Mouse (Mus musculus) heart, embryonic 14.5 days (tissue): ENCODE results near the gene P4ha2. TPM values are rescaled to one million over a fixed set of nuclear protein-coding genes. Genes with fewer than 3 reads are reported as not detected.
A peak's percentile ranks its signal among the peaks of the same experiment; 100 is the strongest.

Experiments
- ATAC-seq: fragments of 200-750 bp; cut with Nextera tagmentation; 2 replicates; pipeline ENCODE4 v1.8.0; 2017; ENCODE audit warnings: low read depth, moderate TSS enrichment; ENCODE audit not compliant: insufficient number of reproducible peaks, insufficient read depth, low FRiP score
- H3K27ac ChIP-seq, 2 experiments: fragments of 200-500 bp in 1 of 2; fragments of 300-500 bp in 1 of 2; sonication (generic) in 1 of 2; replicated peaks in 1 of 2; 2 replicates each; pipeline ENCODE4 v1.5.1; 2012 to 2014; ENCODE audit warnings: low read depth in 2 of 2, low read length in 2 of 2, control low read depth in 1 of 2, mild to moderate bottlenecking in 1 of 2, mixed read lengths in 1 of 2; ENCODE audit not compliant: control insufficient read depth in 1 of 2, insufficient read depth in 1 of 2
- H3K27me3 ChIP-seq: fragments of 300-500 bp; sonication (generic); 2 replicates; pipeline ENCODE4 v1.6.1; 2014; ENCODE audit warnings: mild to moderate bottlenecking, low read length, control low read depth; ENCODE audit not compliant: control insufficient read depth, insufficient read depth
- H3K36me3 ChIP-seq: fragments of 300-500 bp; sonication (generic); 2 replicates; pipeline ENCODE4 v1.6.1; 2014; ENCODE audit warnings: mild to moderate bottlenecking, control low read depth, low read length, mixed read lengths; ENCODE audit not compliant: control insufficient read depth, insufficient read depth
- H3K4me1 ChIP-seq, 2 experiments: fragments of 200-500 bp in 1 of 2; fragments of 300-500 bp in 1 of 2; sonication (generic) in 1 of 2; 2 replicates each; pipeline ENCODE4 v1.6.1; 2012 to 2014; ENCODE audit warnings: low read length in 2 of 2, control low read depth in 1 of 2, mixed read lengths in 1 of 2; ENCODE audit not compliant: control insufficient read depth in 2 of 2, insufficient read depth in 2 of 2
- H3K4me2 ChIP-seq: fragments of 300-500 bp; sonication (generic); 2 replicates; pipeline ENCODE4 v1.6.1; 2014; ENCODE audit warnings: mild to moderate bottlenecking, low read length
- H3K4me3 ChIP-seq, 2 experiments: fragments of 200-500 bp in 1 of 2; fragments of 300-500 bp in 1 of 2; sonication (generic) in 1 of 2; 2 replicates each; pipeline ENCODE4 v1.5.1; 2012 to 2014; ENCODE audit warnings: low read length in 2 of 2, mild to moderate bottlenecking in 2 of 2, control low read depth in 1 of 2, low read depth in 1 of 2, moderate library complexity in 1 of 2; ENCODE audit not compliant: control insufficient read depth in 1 of 2, insufficient read depth in 1 of 2
- H3K9ac ChIP-seq: fragments of 300-500 bp; sonication (generic); 2 replicates; pipeline ENCODE4 v1.6.1; 2014; ENCODE audit warnings: mild to moderate bottlenecking, low read length
- H3K9me3 ChIP-seq: fragments of 300-500 bp; sonication (generic); 2 replicates; pipeline ENCODE4 v1.6.1; 2016; ENCODE audit warnings: low read length, control low read depth; ENCODE audit not compliant: control insufficient read depth
- WGBS: fragments of 180-500 bp; shearing (Covaris S2); extraction: QIAGEN DNeasy Blood & Tissue Kit; methylation state at CpG from one replicate; pipeline ENCODE4 v1.1.7; 2014; 5-methylcytosine and 5-hydroxymethylcytosine counted together
- polyA plus RNA-seq: library from polyadenylated mRNA; unstranded; fragments of >200 nt; fragmentation: Nextera tagmentation; extraction: Ambion mirVana; gene quantifications from 2 replicates; pipeline ENCODE4 v1.2.1, GENCODE M21; 2014

Gene P4ha2
- polyA plus RNA-seq, 1 experiment from 2014 or later = 40.6 TPM

DNA sequence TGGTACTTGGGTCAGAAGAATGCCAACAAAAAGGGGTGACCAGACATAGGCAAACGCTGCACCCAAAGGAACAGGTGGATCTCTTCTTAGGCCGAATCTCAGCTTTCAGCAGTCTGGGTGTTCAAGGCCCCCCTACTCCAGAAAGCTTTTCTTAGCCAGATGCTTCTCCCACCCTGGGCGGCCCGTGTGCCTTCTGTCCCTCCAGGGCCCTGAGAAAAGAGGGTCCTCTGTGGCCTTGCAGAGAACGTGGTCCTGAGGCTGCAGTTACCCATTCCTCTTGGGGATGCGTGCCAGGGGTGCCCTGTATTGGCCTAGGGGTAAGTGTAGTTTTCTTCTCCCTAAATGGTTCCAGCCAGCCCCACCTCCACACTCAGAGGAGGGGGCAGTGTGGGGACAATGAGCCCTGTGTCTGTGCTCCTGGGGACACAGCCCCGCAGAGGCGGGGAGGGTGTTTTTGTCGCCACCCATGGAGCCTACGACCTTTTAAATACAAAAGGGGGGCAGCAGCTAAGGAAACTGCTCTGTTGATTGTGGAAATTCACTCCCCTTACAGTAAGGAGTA lies 41.8 kb upstream of the P4ha2 start:
- WGBS = 56% methylated on average over 10 of the region's 10 CpGs
- H3K27ac ChIP-seq = no peak overlapping the region

DNA sequence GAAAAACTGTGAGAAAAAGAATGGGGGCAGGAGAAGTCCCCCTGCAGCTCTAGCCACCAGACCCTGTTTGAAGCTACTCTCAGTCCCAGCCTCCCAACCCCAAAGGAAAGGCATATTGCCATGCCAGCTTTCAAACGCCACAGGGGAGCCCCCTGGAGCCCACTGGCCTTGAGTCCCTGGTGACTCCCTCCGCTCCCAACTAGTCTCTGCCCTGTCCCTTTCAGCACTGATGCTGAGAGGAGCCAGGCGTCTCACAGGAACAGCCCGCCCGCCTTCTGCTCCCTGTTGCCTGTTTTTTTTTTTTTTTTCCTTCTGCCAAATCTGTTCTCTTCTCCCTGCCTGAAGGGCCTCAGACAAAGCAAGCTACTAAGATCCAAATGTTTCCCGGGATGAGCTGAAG lies 41.3 kb upstream of the P4ha2 start:
- ATAC-seq = no peak
- Histone ChIP-seq H3K9ac (no peak overlapping the region), H3K27me3 (no peaks in the 10 kb centered on the region), H3K36me3 (no peaks in the 10 kb centered on the region), H3K4me1 (peaks cover 21 to 33% of the 10 kb centered on the region in 2 experiments), H3K9me3 (no peaks in the 10 kb centered on the region), H3K4me3 (no peak overlapping the region), H3K4me2 (no peak overlapping the region), H3K27ac (no peak overlapping the region)
- 17% methylated on average over 6 of the region's 6 CpGs for WGBS

More for the DNA sequence above, 41.8 kb upstream of the P4ha2 start:
- H3K9ac ChIP-seq = no peak overlapping the region
- no peak overlapping the region for H3K4me2 ChIP-seq
- no peaks in the 10 kb centered on the region for H3K9me3 ChIP-seq
- no peaks in the 10 kb centered on the region for H3K36me3 ChIP-seq
- no peak for ATAC-seq
- peaks cover 21 to 33% of the 10 kb centered on the region in 2 experiments for H3K4me1 ChIP-seq
- no peak overlapping the region for H3K4me3 ChIP-seq
- H3K27me3 ChIP-seq = no peaks in the 10 kb centered on the region

DNA sequence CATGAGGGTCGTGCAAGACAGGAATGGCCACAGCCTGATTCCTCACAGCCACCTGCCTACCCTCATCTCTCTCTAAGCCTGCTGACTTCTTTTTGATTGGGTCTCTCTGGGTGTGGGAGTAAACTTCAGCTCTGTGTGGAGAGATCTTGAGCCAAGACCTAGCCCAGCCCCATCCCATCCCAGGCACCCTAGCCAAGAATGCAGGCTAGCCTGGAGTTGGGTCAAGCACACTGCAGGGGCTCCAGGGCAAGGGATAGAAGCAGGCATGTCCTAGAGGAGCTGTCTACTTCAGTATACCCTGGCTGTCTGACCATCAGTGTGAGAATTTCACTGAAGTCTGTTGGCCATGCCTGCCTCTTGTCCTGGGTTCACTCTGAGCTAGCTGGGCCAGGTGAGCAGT lies 40.4 kb upstream of the P4ha2 start:
- Histone ChIP-seq H3K9ac (no peak overlapping the region), H3K4me1 (peaks cover 24 to 40% of the 10 kb centered on the region in 2 experiments), H3K27me3 (no peaks in the 10 kb centered on the region), H3K9me3 (no peaks in the 10 kb centered on the region), H3K4me2 (no peak overlapping the region), H3K4me3 (no peak overlapping the region), H3K27ac (no peak overlapping the region), H3K36me3 (no peaks in the 10 kb centered on the region)
- WGBS = 60% methylated on average over 1 of the region's 1 CpGs
- no peak for ATAC-seq

DNA sequence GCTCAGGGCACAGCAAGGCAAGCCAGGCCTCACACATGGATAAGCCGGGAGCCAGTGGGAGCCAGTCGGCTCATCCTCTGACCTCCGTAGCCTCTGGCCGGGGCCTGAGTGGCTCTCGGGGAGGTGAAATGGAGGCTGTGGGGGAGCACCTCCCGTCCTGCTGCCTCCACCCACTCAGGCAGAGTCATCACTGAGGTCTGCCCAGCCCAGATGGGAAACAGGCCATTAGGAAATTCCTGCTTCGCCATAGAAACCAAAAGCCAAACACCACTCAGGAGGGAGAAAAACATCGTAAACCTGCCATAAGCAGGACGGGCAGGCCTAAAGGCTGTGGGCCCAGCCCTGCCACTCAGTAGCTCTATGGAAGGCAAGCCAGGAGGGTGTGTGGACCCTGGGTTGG lies 39.6 kb upstream of the P4ha2 start:
- peaks cover 28 to 41% of the 10 kb centered on the region in 2 experiments for H3K4me1 ChIP-seq
- H3K4me2 ChIP-seq = no peak overlapping the region
- H3K4me3 ChIP-seq = no peak overlapping the region
- no peaks in the 10 kb centered on the region for H3K9me3 ChIP-seq
- H3K9ac ChIP-seq = no peak overlapping the region
- H3K27ac ChIP-seq = no peak overlapping the region
- ATAC-seq = no peak
- no peaks in the 10 kb centered on the region for H3K27me3 ChIP-seq
- no peaks in the 10 kb centered on the region for H3K36me3 ChIP-seq
- WGBS = 51% methylated on average over 9 of the region's 9 CpGs

- Histone ChIP-seq H3K27ac (no peak overlapping the region; a peak in 1 of 4 replicates), H3K4me3 (no peak overlapping the region), H3K27me3 (peaks cover 9% of the 10 kb centered on the region), H3K4me2 (no peak overlapping the region), H3K4me1 (peaks cover 31 to 47% of the 10 kb centered on the region in 2 experiments), H3K9me3 (no peaks in the 10 kb centered on the region), H3K36me3 (no peaks in the 10 kb centered on the region), H3K9ac (no peak overlapping the region)
- 70% methylated on average over 12 of the region's 12 CpGs for WGBS
- ATAC-seq = peak; percentile 13; the same call in 1 of the 2 replicates
Observed at GRCm38 (mm10) chr11:54062086-54062752, 37.7 kb upstream of the P4ha2 start.

DNA sequence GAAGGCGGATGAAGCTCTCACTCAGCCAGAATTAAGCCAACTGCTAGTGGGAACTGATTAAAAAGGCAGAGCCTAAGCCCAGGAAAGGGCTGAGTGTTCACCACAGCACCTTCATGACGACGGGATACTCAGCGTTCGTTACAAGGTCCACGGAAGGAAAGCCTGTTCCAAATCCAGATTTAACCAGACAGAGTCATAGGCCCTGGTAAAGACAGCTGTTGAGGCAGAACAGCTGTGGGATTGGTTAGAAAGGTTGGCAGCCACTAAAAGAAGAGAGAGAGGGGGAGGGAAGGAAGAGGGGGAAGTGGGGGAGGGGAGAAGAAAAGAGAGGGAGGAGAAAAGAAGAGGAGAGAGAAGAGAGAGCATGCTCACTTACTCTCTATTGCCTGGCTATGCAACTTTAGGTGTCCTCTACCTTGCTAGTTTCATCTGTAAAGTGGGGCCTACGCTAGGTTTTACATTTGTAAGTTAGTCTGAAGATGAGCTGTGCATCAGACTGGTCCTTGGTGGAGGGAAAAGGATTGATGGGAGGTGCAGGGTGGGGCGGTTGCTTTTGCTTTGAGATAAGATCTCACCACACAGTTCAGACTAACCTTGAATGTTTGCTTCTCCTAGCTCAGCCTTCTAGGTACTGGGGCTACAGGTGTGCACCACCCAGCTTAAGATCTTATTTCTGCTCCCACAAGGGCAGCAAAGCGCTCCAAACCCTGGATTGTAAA lies 37.0 kb upstream of the P4ha2 start:
- 69% methylated on average over 9 of the region's 9 CpGs for WGBS
- ATAC-seq = no peak

DNA sequence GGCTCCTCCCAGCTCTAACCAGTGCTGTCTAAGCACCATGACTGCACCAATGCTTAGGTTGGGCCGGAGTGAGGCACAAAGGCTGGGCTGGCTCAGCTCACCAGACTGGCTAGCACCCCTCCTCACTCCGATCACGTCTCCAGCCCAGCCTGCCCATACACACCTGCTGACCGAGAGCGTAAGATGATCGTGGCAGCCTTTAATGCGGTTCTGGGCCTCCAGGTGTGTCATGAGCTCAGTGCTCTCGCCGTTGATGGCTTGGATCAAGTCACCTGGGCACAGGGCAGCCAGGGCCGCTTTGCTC lies 36.5 kb upstream of the P4ha2 start:
- Histone ChIP-seq H3K36me3 (no peaks in the 10 kb centered on the region), H3K9ac (no peak overlapping the region), H3K4me1 (peaks cover 41 to 51% of the 10 kb centered on the region in 2 experiments), H3K4me2 (no peak overlapping the region), H3K27me3 (peaks cover 19% of the 10 kb centered on the region), H3K27ac (no peak overlapping the region), H3K4me3 (no peak overlapping the region), H3K9me3 (no peaks in the 10 kb centered on the region)
- no peak for ATAC-seq
- 89% methylated on average over 10 of the region's 10 CpGs for WGBS

More for the DNA sequence above, 37.0 kb upstream of the P4ha2 start:
- Histone ChIP-seq H3K27ac (no peak overlapping the region), H3K4me2 (no peak overlapping the region), H3K9ac (no peak overlapping the region), H3K36me3 (no peaks in the 10 kb centered on the region), H3K9me3 (no peaks in the 10 kb centered on the region), H3K27me3 (peaks cover 14% of the 10 kb centered on the region), H3K4me3 (no peak overlapping the region), H3K4me1 (peaks cover 36 to 52% of the 10 kb centered on the region in 2 experiments)
